Mouse (Mus musculus): Measurements from ENCODE around the gene Atxn2. TPM values are rescaled to one million over a fixed set of nuclear protein-coding genes. Genes with fewer than 3 reads are reported as not detected.

The Atxn2 gene
- 58.9 and 77.1 TPM in 2 replicates for polyA plus RNA-seq (2016; fragmentation: Nextera tagmentation; extraction: Ambion mirVana)

DNA sequence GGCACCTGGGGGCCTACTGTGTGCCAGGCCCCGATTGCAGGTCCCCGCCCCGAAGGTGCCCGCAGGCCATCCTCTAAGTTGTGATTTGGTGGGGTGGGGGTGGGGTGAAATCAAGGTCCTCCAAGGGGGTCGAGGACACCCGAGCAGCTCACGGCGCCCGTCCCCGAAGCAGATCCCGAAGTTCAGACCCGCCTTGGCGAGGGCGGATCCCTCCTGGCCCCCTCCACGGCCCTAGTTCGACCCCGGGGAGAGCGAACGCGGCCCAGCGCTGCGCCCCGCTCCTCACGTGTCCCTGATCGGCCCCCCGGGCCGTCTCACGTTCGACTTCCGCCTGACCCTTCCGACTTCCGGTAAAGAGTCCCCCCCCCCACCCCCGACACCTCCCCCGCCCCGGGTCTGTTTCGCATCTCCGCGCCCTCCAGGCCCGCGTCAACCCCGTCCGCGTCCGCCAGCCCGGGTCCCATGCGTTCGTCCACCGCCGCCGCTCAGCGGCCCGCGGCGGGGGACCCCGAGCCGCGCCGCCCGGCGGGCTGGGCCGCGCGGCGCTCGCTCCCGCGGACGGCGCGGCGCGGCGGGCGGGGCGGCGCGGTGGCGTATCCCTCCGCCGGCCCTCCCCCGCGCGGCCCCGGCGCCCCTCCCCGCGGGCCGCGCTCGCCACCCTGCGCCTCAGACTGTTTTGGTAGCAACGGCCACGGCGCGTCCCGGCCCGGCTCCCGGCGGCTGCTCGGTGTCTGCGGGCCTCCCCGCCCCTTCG is at the start of gene Atxn2:
Gene Atxn2 (plus strand): TSS at position 164 of the 754 bp plus-strand sequence.
- 0 out of 2 replicates have a peak, but pooled peaks cover 2% of the 10 kb centered on the region for H3K36me3 ChIP-seq (replicated peaks)
- H3K9ac ChIP-seq, result peak within 1 kb of the TSS; percentile 99
- no peaks in the 10 kb centered on the region for H3K27me3 ChIP-seq
- H3K4me1 ChIP-seq, result peaks cover 36% of the 10 kb centered on the region
- ATAC-seq (ENCODE audit: low FRiP score), result peak; percentile 79
- H3K27ac ChIP-seq, result peak within 1 kb of the TSS; percentile 98
- peak within 1 kb of the TSS; percentile 87 for H3K4me2 ChIP-seq
- H3K9me3 ChIP-seq, result no peaks in the 10 kb centered on the region
- WGBS, result 2% methylated on average over 44 of the region's 103 CpGs
- peak within 1 kb of the TSS; percentile 99 for H3K4me3 ChIP-seq (replicated peaks)

DNA sequence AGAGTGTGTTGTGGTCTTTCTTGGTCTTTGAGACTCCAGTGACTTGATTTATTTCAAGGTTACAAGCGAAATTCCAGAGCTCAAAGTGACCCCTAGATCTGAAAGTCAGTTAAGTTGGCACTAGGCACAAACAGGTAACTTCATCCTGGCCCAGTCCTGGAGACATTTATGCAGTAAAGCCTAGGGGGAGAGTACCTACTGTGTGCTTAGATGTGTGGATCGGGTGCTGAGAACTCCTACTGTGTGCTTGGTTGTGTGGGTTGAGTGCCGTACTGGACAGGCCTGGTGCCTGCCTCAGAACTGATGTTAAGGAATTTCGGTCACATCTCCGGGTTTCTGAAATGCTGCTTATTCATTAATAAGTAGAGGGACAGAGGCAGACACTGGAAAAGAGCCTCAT is 49.6 kb upstream of the Atxn2 start:
- Histone ChIP-seq H3K27ac (no peak overlapping the region), H3K4me3 (replicated peaks) (peak overlapping the region; percentile 98), H3K4me1 (peaks cover 21% of the 10 kb centered on the region), H3K4me2 (peak overlapping the region; percentile 92), H3K9me3 (no peaks in the 10 kb centered on the region), H3K36me3 (replicated peaks) (peaks cover 38% of the 10 kb centered on the region), H3K27me3 (no peaks in the 10 kb centered on the region), H3K9ac (peak overlapping the region; percentile 92)
- 89% methylated on average over 5 of the region's 5 CpGs for WGBS
- ATAC-seq (ENCODE audit: low FRiP score), result no peak

DNA sequence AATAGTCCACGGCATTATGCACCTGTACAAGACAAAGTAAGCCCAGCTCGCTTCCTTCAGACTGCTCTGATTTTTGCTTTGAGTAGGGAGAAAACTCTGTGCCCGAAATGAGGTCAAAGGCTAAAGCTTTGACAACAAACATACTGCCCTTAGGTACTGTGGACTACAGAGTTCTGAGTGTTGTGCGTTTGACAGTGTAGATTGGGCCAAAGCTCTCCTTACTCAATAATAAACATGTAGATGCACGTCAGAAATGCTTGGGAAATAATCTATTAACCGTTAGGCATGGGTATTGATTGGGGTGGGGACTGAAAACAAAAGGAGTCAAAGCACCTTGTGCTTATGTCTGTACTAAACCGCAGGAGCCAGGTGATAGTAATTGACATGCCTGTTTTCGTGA is 47.7 kb upstream of the Atxn2 start:
- Histone ChIP-seq H3K9me3 (no peaks in the 10 kb centered on the region), H3K4me3 (replicated peaks) (no peak overlapping the region), H3K4me1 (peaks cover 21% of the 10 kb centered on the region), H3K27me3 (no peaks in the 10 kb centered on the region), H3K9ac (no peak overlapping the region), H3K36me3 (replicated peaks) (peaks cover 46% of the 10 kb centered on the region), H3K27ac (no peak overlapping the region), H3K4me2 (no peak overlapping the region)
- no peak for ATAC-seq (ENCODE audit: low FRiP score)
- WGBS, result 85% methylated on average over 8 of the region's 8 CpGs

DNA sequence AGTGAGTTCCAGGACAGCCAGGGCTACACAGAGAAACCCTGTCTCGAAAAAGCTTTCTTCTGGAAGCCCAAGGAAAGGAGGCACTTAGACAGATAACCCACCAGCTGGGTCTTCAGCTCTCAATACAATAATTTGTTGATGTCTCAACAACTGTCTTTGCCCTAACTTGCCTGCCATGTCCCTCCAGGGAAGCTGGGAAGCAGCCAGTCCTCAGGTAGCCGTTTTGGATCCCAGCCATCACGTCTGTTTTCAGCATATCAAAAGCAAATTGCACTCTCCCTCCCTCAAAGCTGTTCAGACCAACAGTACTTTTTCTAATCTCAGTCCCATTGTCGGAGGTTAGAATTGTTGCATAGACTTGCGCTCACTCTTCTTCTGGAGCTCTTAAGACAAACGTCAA is 47.1 kb upstream of the Atxn2 start:
- 88% methylated on average over 6 of the region's 6 CpGs for WGBS
- no peaks in the 10 kb centered on the region for H3K9me3 ChIP-seq
- H3K36me3 ChIP-seq (replicated peaks), result peaks cover 48% of the 10 kb centered on the region
- H3K4me1 ChIP-seq, result peaks cover 21% of the 10 kb centered on the region
- no peaks in the 10 kb centered on the region for H3K27me3 ChIP-seq
- no peak overlapping the region for H3K27ac ChIP-seq
- ATAC-seq (ENCODE audit: low FRiP score), result no peak
- no peak overlapping the region for H3K9ac ChIP-seq
- H3K4me2 ChIP-seq, result no peak overlapping the region
- no peak overlapping the region for H3K4me3 ChIP-seq (replicated peaks)

DNA sequence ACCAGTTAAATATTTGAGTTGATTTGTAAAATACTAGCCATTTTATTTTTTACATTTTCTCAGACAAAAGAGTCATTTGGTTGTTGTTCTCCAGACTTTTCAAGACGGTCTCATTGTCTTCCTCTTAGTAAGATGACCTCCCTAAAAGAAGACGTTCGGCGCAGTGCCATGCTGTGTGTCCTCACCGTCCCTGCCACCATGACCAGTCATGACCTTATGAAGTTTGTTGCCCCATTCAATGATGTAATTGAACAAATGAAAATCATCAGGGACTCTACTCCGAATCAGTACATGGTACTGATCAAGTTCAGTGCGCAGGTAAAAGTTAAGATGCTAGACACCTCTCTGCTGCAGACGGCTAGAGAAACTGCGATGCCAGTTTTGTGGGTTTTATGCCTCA is 46.2 kb upstream of the Atxn2 start:
- H3K9me3 ChIP-seq, result no peaks in the 10 kb centered on the region
- H3K9ac ChIP-seq, result no peak overlapping the region
- no peak overlapping the region for H3K4me3 ChIP-seq (replicated peaks)
- ATAC-seq (ENCODE audit: low FRiP score), result no peak
- H3K27ac ChIP-seq, result no peak overlapping the region
- no peak overlapping the region for H3K4me2 ChIP-seq
- H3K36me3 ChIP-seq (replicated peaks), result peaks cover 55% of the 10 kb centered on the region
- peaks cover 15% of the 10 kb centered on the region for H3K4me1 ChIP-seq
- WGBS, result 95% methylated on average over 9 of the region's 9 CpGs
- no peaks in the 10 kb centered on the region for H3K27me3 ChIP-seq

DNA sequence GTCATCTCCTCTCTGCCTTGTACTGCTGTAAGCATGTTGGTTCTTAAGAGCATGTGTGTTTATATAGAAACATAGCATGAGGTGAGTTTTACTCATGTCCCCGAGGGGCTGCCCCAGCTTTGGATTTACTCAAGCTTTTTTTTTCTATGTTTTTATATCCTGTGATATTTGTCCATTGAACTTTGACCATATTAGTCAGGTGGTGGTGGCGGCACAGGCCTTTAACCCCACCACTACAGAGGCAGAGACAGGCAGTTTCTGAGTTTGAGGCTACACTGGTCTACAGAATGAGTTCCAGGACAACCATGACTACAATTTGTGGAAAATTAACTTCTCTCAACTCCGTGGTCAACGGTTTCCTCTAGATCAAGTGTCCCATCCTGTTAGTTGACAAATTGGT is 44.1 kb upstream of the Atxn2 start:
- Histone ChIP-seq H3K4me3 (replicated peaks) (no peak overlapping the region), H3K27me3 (no peaks in the 10 kb centered on the region), H3K9ac (no peak overlapping the region), H3K4me1 (0 out of 2 replicates have a peak, but pooled peaks cover 3% of the 10 kb centered on the region), H3K4me2 (no peak overlapping the region), H3K27ac (no peak overlapping the region), H3K9me3 (no peaks in the 10 kb centered on the region), H3K36me3 (replicated peaks) (peaks cover 70% of the 10 kb centered on the region)
- WGBS, result 98% methylated on average over 4 of the region's 4 CpGs
- ATAC-seq (ENCODE audit: low FRiP score), result no peak

DNA sequence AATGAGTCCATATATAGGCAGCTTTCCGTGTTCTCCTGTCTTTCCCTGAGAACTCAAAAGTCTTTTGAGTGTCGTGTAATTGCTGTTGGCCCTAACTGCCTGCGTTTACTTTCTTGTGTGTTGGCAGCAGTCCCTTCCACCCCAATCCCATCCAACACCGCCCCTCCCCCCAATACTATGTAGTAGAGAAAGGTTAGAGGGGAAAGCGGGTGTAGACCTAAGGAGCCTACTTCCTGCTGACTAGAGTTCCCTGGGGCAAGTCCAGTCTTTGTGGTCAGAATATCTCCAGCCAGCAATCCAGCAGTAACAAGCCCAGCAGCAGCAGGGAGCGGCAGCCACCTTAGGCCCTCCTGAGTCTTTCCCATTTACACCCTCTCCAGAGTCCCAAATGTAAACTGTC is 42.7 kb upstream of the Atxn2 start:
- no peaks in the 10 kb centered on the region for H3K27me3 ChIP-seq
- H3K4me3 ChIP-seq (replicated peaks), result no peak overlapping the region
- H3K4me2 ChIP-seq, result no peak overlapping the region
- H3K4me1 ChIP-seq, result no peaks in the 10 kb centered on the region
- no peak for ATAC-seq (ENCODE audit: low FRiP score)
- 83% methylated on average over 6 of the region's 6 CpGs for WGBS
- H3K9ac ChIP-seq, result no peak overlapping the region
- no peak overlapping the region for H3K27ac ChIP-seq
- peaks cover 70% of the 10 kb centered on the region for H3K36me3 ChIP-seq (replicated peaks)
- no peaks in the 10 kb centered on the region for H3K9me3 ChIP-seq

DNA sequence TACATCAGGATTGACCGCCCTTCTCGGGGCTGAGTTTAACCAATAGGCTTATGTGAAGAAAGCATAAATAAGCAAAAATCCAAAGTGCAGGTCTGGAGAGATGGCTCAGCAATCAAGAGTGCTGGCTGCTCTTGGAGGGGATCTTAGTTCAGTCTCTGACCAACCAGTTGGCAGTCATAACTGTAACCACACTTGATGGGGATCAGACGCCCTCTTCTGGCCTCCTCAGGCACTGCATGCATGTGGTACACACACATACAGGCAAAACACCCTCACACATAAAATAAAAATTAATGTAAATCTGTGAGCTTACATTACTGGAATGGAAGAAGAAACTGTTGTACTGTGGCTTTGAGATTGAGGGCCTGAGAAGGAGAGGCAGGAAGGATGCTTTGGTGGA is 40.7 kb upstream of the Atxn2 start:
- 85% methylated on average over 3 of the region's 3 CpGs for whole genome bisulfite sequencing
- Histone ChIP-seq H3K27me3 (no peaks in the 10 kb centered on the region), H3K9me3 (no peaks in the 10 kb centered on the region), H3K27ac (no peak overlapping the region), H3K36me3 (replicated peaks) (peaks cover 68% of the 10 kb centered on the region), H3K4me3 (replicated peaks) (no peak overlapping the region), H3K9ac (no peak overlapping the region), H3K4me2 (no peak overlapping the region), H3K4me1 (no peaks in the 10 kb centered on the region)
- ATAC-seq (ENCODE audit: low FRiP score), result no peak

DNA sequence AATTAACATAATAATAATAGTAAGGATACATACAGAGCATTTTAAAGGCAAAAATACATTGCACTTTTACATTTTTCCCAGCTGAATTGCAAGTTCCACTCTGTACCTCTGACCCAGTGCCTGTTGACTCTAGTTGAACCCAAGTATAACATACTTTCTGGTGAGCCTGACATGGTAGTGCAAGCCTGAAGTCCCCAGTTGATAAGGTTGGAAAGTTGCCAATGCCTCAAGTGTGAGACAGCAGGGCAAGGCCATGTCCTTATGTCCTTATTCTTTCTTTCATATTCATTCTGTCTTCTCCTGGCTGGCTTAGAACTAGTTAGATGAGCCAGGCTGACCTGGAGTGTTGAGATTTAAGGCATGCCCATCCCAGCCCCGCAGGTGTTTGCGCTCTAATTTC is 28.9 kb upstream of the Atxn2 start:
- 94% methylated on average over 2 of the region's 2 CpGs for WGBS
- H3K4me3 ChIP-seq (replicated peaks), result no peak overlapping the region
- H3K9ac ChIP-seq, result no peak overlapping the region
- H3K4me2 ChIP-seq, result no peak overlapping the region
- no peaks in the 10 kb centered on the region for H3K9me3 ChIP-seq
- no peaks in the 10 kb centered on the region for H3K27me3 ChIP-seq
- H3K36me3 ChIP-seq (replicated peaks), result peaks cover 89% of the 10 kb centered on the region
- ATAC-seq (ENCODE audit: low FRiP score), result no peak
- H3K4me1 ChIP-seq, result no peaks in the 10 kb centered on the region
- H3K27ac ChIP-seq, result no peak overlapping the region

DNA sequence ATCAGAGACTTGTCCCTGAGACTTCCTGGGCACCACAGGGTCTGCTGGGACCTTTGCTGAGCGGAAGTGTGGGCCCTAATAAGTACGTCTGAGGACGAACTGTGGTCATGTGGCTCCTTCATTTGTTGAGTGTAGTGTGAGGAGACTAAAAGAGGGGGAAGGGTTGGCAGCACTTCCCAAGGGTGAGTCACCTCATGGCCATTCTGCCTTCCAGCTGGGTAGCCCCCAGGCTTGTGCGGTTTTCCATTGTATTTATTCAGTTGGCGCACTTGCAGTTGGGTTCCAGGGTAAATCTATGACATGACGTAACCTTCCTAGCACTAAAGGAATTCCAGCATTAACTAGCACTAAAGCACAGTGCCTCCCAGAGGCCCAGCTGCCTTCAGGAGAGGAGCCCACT is 25.6 kb upstream of the Atxn2 start:
- H3K4me1 ChIP-seq, result no peaks in the 10 kb centered on the region
- H3K27ac ChIP-seq, result no peak overlapping the region
- WGBS, result 88% methylated on average over 6 of the region's 6 CpGs
- no peak overlapping the region for H3K4me3 ChIP-seq (replicated peaks)
- no peak overlapping the region for H3K4me2 ChIP-seq
- no peaks in the 10 kb centered on the region for H3K9me3 ChIP-seq
- H3K9ac ChIP-seq, result no peak overlapping the region
- no peak for ATAC-seq (ENCODE audit: low FRiP score)
- H3K36me3 ChIP-seq (replicated peaks), result peaks cover 65% of the 10 kb centered on the region
- H3K27me3 ChIP-seq, result no peaks in the 10 kb centered on the region

DNA sequence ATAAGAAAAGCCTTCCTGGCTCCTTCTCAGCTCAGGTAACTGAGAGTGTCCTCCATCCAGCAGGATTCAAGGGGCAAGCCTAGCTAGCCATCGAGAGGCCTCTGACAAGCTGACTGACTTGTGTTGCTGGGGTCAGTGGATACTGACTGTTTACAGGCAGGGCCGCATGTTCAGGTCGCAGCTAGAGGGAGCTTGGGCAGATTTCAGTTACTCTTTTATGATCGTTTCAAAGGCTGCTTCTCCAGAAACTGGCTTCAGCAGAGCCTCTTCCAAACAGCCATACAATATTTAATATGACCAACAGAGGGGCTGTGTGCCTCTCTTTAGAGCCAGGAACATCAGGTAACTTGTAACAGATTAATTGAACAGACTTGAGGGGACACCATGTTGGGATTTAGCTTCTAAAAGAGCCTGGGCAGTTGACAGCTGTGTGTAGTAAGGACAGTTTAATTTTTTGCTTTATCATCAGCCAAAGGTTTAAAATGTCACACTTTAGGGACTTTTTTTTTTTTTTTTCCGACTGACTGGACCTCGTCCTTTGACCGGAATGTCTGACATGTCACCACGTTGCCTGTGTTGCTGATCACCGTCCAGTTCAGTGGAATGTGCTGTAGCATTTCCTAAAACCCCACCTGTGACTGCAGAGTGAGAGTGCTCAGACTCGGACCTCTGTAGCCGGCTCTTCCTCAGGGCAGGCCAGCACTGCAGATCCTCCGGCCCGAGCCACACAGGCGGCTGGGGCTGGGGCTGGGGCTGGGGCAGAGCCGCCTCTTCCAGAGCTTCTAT is 24.8 kb upstream of the Atxn2 start:
- H3K4me2 ChIP-seq, result no peak overlapping the region
- WGBS, result 84% methylated on average over 15 of the region's 15 CpGs
- no peaks in the 10 kb centered on the region for H3K9me3 ChIP-seq
- no peak overlapping the region for H3K27ac ChIP-seq
- no peak for ATAC-seq (ENCODE audit: low FRiP score)
- H3K4me3 ChIP-seq (replicated peaks), result no peak overlapping the region
- H3K27me3 ChIP-seq, result no peaks in the 10 kb centered on the region
- H3K36me3 ChIP-seq (replicated peaks), result peaks cover 57% of the 10 kb centered on the region
- H3K4me1 ChIP-seq, result no peaks in the 10 kb centered on the region
- no peak overlapping the region for H3K9ac ChIP-seq

DNA sequence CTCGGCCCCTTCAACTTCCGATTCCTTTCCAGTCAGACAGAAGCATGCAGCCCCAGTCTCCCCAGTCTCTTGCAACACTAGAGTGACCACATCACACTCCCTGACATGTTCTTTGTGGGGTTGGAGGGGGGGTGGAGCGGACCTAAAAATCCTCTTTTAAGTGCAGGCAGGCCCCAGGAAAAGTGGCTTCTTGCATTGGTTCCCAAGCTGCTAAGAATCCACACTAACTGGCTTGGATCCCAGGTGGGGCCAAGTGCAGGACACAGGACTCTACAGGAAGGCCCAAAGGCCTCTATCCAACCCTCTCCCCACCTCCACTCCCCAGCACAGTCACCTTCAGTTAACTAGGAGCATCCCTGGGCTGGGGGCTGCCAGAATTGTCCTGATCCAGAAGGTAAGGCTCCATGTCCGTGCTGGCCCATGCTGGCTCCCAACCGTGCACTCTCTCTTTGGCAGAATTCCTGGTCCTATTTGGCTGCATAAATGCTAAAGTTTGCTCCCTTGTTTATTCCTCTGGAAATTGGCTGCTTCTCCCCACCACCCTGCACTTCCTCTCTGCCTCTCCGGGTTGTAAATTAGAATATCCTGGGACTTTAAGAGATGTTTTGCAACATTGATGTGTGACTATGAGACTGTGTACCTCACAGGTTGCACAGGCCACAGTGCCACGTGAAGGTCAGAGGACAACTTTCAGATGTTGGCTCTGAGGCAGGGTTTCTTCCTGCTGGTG is 20.5 kb upstream of the Atxn2 start:
- Histone ChIP-seq H3K36me3 (replicated peaks) (peaks cover 17% of the 10 kb centered on the region), H3K9ac (no peak overlapping the region), H3K4me1 (no peaks in the 10 kb centered on the region), H3K9me3 (no peaks in the 10 kb centered on the region), H3K27ac (no peak overlapping the region), H3K27me3 (no peaks in the 10 kb centered on the region), H3K4me2 (no peak overlapping the region), H3K4me3 (replicated peaks) (no peak overlapping the region)
- WGBS, result 87% methylated on average over 7 of the region's 7 CpGs
- no peak for ATAC-seq (ENCODE audit: low FRiP score)

Data from forebrain, embryonic 12.5 days (tissue).